Mouse (Mus musculus) spleen, adult 2 months (tissue): ENCODE measurements around the gene Rere.

Experiments
- CTCF ChIP-seq: fragments of 200-500 bp; IDR thresholded peaks from 2 replicates; pipeline ENCODE4 v1.5.1; 2011; ENCODE audit warnings: mild to moderate bottlenecking, inconsistent platforms; ENCODE audit not compliant: insufficient read depth, insufficient read length, insufficient replicate concordance; ENCODE audit errors: extremely low read depth
- POLR2A ChIP-seq: fragments of 200-500 bp; IDR thresholded peaks from 2 replicates; pipeline ENCODE4 v1.6.1; 2011; ENCODE audit warnings: low read depth, low read length, inconsistent platforms

GRCm38 (mm10) chr4:150380273-150380672 is 98.8 kb downstream of the Rere start:
- TF ChIP-seq CTCF (no peak), POLR2A (no peak)
